Mouse (Mus musculus) fibroblast of lung, adult 2 months (primary cell): Measurements from ENCODE around the gene Schip1.

Experiments used
- DNase-seq: peaks from one replicate; pipeline ENCODE4 v3.0.0-alpha.2; 2011; ENCODE audit warnings: low read depth

The Schip1 gene

GRCm38 (mm10) chr3:68587567-68588245 lies 523.1 kb downstream of the Schip1 start:
- DNase-seq = no peak

- DNase-seq = no peak
Observed at GRCm38 (mm10) chr3:68589220-68589840, 524.7 kb downstream of the Schip1 start.

GRCm38 (mm10) chr3:68590436-68590835 lies 525.8 kb downstream of the Schip1 start:
- DNase-seq = no peak

GRCm38 (mm10) chr3:68592575-68592974 lies 528.0 kb downstream of the Schip1 start:
- no peak for DNase-seq

- DNase-seq = no peak
Observed at GRCm38 (mm10) chr3:68593073-68593867, 528.7 kb downstream of the Schip1 start.

- no peak for DNase-seq
Observed at GRCm38 (mm10) chr3:68595316-68595925, 530.8 kb downstream of the Schip1 start.

- no peak for DNase-seq
Observed at GRCm38 (mm10) chr3:68596938-68597337, 532.3 kb downstream of the Schip1 start.

GRCm38 (mm10) chr3:68602891-68603290 lies 538.3 kb downstream of the Schip1 start:
- DNase-seq = no peak

GRCm38 (mm10) chr3:68604467-68604866 lies 539.9 kb downstream of the Schip1 start:
- no peak for DNase-seq

- no peak for DNase-seq
Observed at GRCm38 (mm10) chr3:68604962-68605361, 540.4 kb downstream of the Schip1 start.

GRCm38 (mm10) chr3:68605942-68606603 lies 541.5 kb downstream of the Schip1 start:
- no peak for DNase-seq

GRCm38 (mm10) chr3:68606730-68607129 lies 542.1 kb downstream of the Schip1 start:
- no peak for DNase-seq

GRCm38 (mm10) chr3:68607336-68607735 lies 542.7 kb downstream of the Schip1 start:
- no peak for DNase-seq

- peak; percentile 74 for DNase-seq
Observed at GRCm38 (mm10) chr3:68608848-68609497, 544.4 kb downstream of the Schip1 start.

GRCm38 (mm10) chr3:68610011-68610410 lies 545.4 kb downstream of the Schip1 start:
- no peak for DNase-seq

- no peak for DNase-seq
Observed at GRCm38 (mm10) chr3:68610598-68611261, 546.1 kb downstream of the Schip1 start.

- DNase-seq = peak; percentile 46
Observed at GRCm38 (mm10) chr3:68615042-68615810, 550.6 kb downstream of the Schip1 start.

GRCm38 (mm10) chr3:68616363-68616762 lies 551.8 kb downstream of the Schip1 start:
- no peak for DNase-seq

GRCm38 (mm10) chr3:68617708-68618107 lies 553.1 kb downstream of the Schip1 start:
- no peak for DNase-seq

- no peak for DNase-seq
Observed at GRCm38 (mm10) chr3:68619097-68619496, 554.5 kb downstream of the Schip1 start.
